Mouse (Mus musculus) stomach, postnatal 0 days (tissue): ENCODE results near the gene 4931409K22Rik. TPM values are rescaled to one million over a fixed set of nuclear protein-coding genes. Genes with fewer than 3 reads are reported as not detected.

Experiments
- ATAC-seq: fragments of 200-750 bp; cut with Nextera tagmentation; 2 replicates; pipeline ENCODE4 v1.8.0; 2017; ENCODE audit not compliant: low FRiP score, low TSS enrichment
- DNase-seq: peaks from one replicate; pipeline ENCODE4 v3.0.0-alpha.2; 2016; ENCODE audit warnings: low spot score
- H3K27ac ChIP-seq: fragments of 300-500 bp; sonication (generic); replicated peaks from 2 replicates; pipeline ENCODE4 v1.5.1; 2014; ENCODE audit warnings: mild to moderate bottlenecking, control low read depth
- H3K27me3 ChIP-seq: fragments of 300-500 bp; sonication (generic); 2 replicates; pipeline ENCODE4 v1.6.1; 2014; ENCODE audit warnings: low read length; ENCODE audit not compliant: control insufficient read depth, insufficient read depth
- H3K36me3 ChIP-seq: fragments of 300-500 bp; sonication (generic); 2 replicates; pipeline ENCODE4 v1.6.1; 2014; ENCODE audit warnings: low read length, mixed read lengths; ENCODE audit not compliant: control insufficient read depth, insufficient read depth
- H3K4me1 ChIP-seq: fragments of 300-500 bp; sonication (generic); replicated peaks from 2 replicates; pipeline ENCODE4 v1.6.1; 2014; ENCODE audit warnings: antibody characterized with exemption; ENCODE audit not compliant: control insufficient read depth, insufficient read depth
- H3K4me2 ChIP-seq: fragments of 300-500 bp; sonication (generic); replicated peaks from 2 replicates; pipeline ENCODE4 v1.6.1; 2014; ENCODE audit warnings: low read depth, mild to moderate bottlenecking, control low read depth, moderate library complexity
- H3K4me3 ChIP-seq: fragments of 300-500 bp; sonication (generic); 2 replicates; pipeline ENCODE4 v1.5.1; 2014; ENCODE audit warnings: low read depth, low read length, control low read depth
- H3K9ac ChIP-seq: fragments of 300-500 bp; sonication (generic); 2 replicates; pipeline ENCODE4 v1.6.1; 2014; ENCODE audit warnings: mild to moderate bottlenecking, low read length, control low read depth, mixed read lengths
- H3K9me3 ChIP-seq: fragments of 300-500 bp; sonication (generic); 2 replicates; pipeline ENCODE4 v1.6.1; 2016; ENCODE audit warnings: low read length; ENCODE audit not compliant: control insufficient read depth
- CTCF ChIP-seq: IDR thresholded peaks from 2 replicates; pipeline ENCODE4 v1.5.1; 2016; ENCODE audit warnings: antibody characterized with exemption, low read depth, mild to moderate bottlenecking, moderate library complexity
- EP300 ChIP-seq: optimal IDR thresholded peaks from 2 replicates; pipeline ENCODE3; 2016; ENCODE audit warnings: antibody characterized with exemption
- WGBS: fragments of 180-500 bp; shearing (Covaris S2); extraction: QIAGEN DNeasy Blood & Tissue Kit; methylation state at CpG from one replicate; pipeline ENCODE4 v1.1.7; 2014; 5-methylcytosine and 5-hydroxymethylcytosine counted together
- polyA plus RNA-seq: library from polyadenylated mRNA; unstranded; fragments of >200 nt; fragmentation: Nextera tagmentation; extraction: Ambion mirVana; gene quantifications from 2 replicates; pipeline ENCODE4 v1.2.1, GENCODE M21; 2015

The 4931409K22Rik gene
- polyA plus RNA-seq, 1 experiment from 2014 or later = not detected

GRCm38 (mm10) chr5:24525360-24526189 lies 31.0 kb downstream of the 4931409K22Rik start:
- no peak for DNase-seq
- Histone ChIP-seq H3K27me3 (peaks cover 28% of the 10 kb centered on the region; the same call in 1 of the 2 replicates), H3K27ac (no peak overlapping the region), H3K4me3 (peak overlapping the region; percentile 40), H3K9me3 (no peaks in the 10 kb centered on the region), H3K4me1 (no peaks in the 10 kb centered on the region; the same call in 1 of the 2 replicates), H3K4me2 (peak overlapping the region; percentile 62), H3K36me3 (no peaks in the 10 kb centered on the region), H3K9ac (no peak overlapping the region)
- WGBS = 5% methylated on average over 33 of the region's 34 CpGs
- no peak for TF ChIP-seq CTCF
- no peak for ATAC-seq

- H3K4me1 ChIP-seq = no peaks in the 10 kb centered on the region; the same call in 1 of the 2 replicates
- H3K4me3 ChIP-seq = no peak overlapping the region
- peaks cover 28% of the 10 kb centered on the region; the same call in 1 of the 2 replicates for H3K27me3 ChIP-seq
- TF ChIP-seq CTCF (no peak), EP300 (no peak)
- H3K36me3 ChIP-seq = no peaks in the 10 kb centered on the region
- H3K27ac ChIP-seq = no peak overlapping the region
- 15% methylated on average over 4 of the region's 4 CpGs for WGBS
- ATAC-seq (no peak), DNase-seq (no peak)
- H3K9ac ChIP-seq = no peak overlapping the region
- no peak overlapping the region for H3K4me2 ChIP-seq
- H3K9me3 ChIP-seq = no peaks in the 10 kb centered on the region
Measured at GRCm38 (mm10) chr5:24524522-24524921, 32.1 kb downstream of the 4931409K22Rik start.

- Histone ChIP-seq H3K4me2 (no peak overlapping the region), H3K27me3 (peaks cover 25% of the 10 kb centered on the region; the same call in 1 of the 2 replicates), H3K27ac (no peak overlapping the region), H3K9me3 (no peaks in the 10 kb centered on the region), H3K36me3 (no peaks in the 10 kb centered on the region), H3K4me1 (no peaks in the 10 kb centered on the region; the same call in 1 of the 2 replicates), H3K4me3 (no peak overlapping the region), H3K9ac (no peak overlapping the region)
- no peak for ATAC-seq
- WGBS = 52% methylated on average over 8 of the region's 8 CpGs
- TF ChIP-seq CTCF (no peak), EP300 (no peak)
- no peak for DNase-seq
Measured at GRCm38 (mm10) chr5:24523806-24524205, 32.8 kb downstream of the 4931409K22Rik start.

GRCm38 (mm10) chr5:24521366-24521765 lies 35.2 kb downstream of the 4931409K22Rik start:
- peaks cover 17% of the 10 kb centered on the region; the same call in 1 of the 2 replicates for H3K27me3 ChIP-seq
- H3K27ac ChIP-seq = no peak overlapping the region
- H3K4me2 ChIP-seq = no peak overlapping the region
- H3K9me3 ChIP-seq = no peaks in the 10 kb centered on the region
- no peak overlapping the region for H3K4me3 ChIP-seq
- H3K9ac ChIP-seq = no peak overlapping the region
- TF ChIP-seq CTCF = no peak
- no peak for TF ChIP-seq EP300
- DNase-seq (no peak), ATAC-seq (no peak)
- no peaks in the 10 kb centered on the region; the same call in 1 of the 2 replicates for H3K4me1 ChIP-seq
- H3K36me3 ChIP-seq = no peaks in the 10 kb centered on the region
- 41% methylated on average over 8 of the region's 8 CpGs for WGBS

- Histone ChIP-seq H3K4me2 (no peak overlapping the region), H3K4me3 (no peak overlapping the region)
- DNase-seq = peak; percentile 43
Measured at GRCm38 (mm10) chr5:24512271-24512670, 44.3 kb downstream of the 4931409K22Rik start.

GRCm38 (mm10) chr5:24510635-24511034 lies 46.0 kb downstream of the 4931409K22Rik start:
- peak; percentile 64 for DNase-seq
- Histone ChIP-seq H3K9me3 (no peaks in the 10 kb centered on the region), H3K36me3 (no peaks in the 10 kb centered on the region), H3K4me2 (no peak overlapping the region), H3K27me3 (no peaks in the 10 kb centered on the region), H3K4me3 (no peak overlapping the region), H3K9ac (no peak overlapping the region), H3K27ac (no peak overlapping the region), H3K4me1 (no peaks in the 10 kb centered on the region)
- peak; percentile 48; the same call in 1 of the 2 replicates for ATAC-seq
- TF ChIP-seq CTCF = peak; percentile 73
- TF ChIP-seq EP300 = no peak
- WGBS = 42% methylated on average over 11 of the region's 11 CpGs

More at GRCm38 (mm10) chr5:24512271-24512670, 44.3 kb downstream of the 4931409K22Rik start:
- no peaks in the 10 kb centered on the region for H3K36me3 ChIP-seq
- 40% methylated on average over 8 of the region's 8 CpGs for WGBS
- no peaks in the 10 kb centered on the region for H3K27me3 ChIP-seq
- peak; percentile 47; the same call in 1 of the 2 replicates for ATAC-seq
- no peak overlapping the region for H3K27ac ChIP-seq
- no peaks in the 10 kb centered on the region for H3K9me3 ChIP-seq
- TF ChIP-seq CTCF (no peak), EP300 (no peak)
- H3K9ac ChIP-seq = no peak overlapping the region
- H3K4me1 ChIP-seq = no peaks in the 10 kb centered on the region
